Mouse (Mus musculus) retina, adult 2 months (tissue): ENCODE measurements around the gene Zcchc14.
"Not testable (repeated sequence)": the region's sequence is repeated elsewhere in the genome, so short reads cannot be mapped to it uniquely, and the experiment has no call there.

Experiments
- DNase-seq: peaks from one replicate; pipeline ENCODE4 v3.0.0-alpha.2; 2012; ENCODE audit warnings: low read depth, low spot score

Zcchc14 gene

GRCm38 (mm10) chr8:121623043-121623442, 29.7 kb downstream of the Zcchc14 start:
- DNase-seq = no peak

DNA sequence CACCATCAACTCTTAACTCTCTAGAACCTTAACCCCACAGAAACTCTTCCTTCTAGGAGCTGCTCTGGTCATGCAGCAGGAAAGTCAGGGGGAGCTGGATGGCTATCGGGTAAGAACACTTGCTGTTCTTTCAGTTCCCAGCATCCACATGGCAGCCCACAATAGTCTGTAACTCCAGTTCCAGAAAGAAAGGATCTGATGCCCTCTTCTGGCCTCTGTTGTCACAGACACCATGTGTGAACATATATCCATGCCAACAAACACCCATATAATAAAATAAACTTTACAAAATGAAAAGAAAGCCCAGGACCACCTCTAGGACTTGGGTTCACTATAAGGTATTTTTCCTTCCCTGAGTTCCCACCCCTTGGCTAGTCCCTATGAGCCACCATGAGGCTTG, 30.8 kb downstream of the Zcchc14 start:
- DNase-seq = no peak

DNA sequence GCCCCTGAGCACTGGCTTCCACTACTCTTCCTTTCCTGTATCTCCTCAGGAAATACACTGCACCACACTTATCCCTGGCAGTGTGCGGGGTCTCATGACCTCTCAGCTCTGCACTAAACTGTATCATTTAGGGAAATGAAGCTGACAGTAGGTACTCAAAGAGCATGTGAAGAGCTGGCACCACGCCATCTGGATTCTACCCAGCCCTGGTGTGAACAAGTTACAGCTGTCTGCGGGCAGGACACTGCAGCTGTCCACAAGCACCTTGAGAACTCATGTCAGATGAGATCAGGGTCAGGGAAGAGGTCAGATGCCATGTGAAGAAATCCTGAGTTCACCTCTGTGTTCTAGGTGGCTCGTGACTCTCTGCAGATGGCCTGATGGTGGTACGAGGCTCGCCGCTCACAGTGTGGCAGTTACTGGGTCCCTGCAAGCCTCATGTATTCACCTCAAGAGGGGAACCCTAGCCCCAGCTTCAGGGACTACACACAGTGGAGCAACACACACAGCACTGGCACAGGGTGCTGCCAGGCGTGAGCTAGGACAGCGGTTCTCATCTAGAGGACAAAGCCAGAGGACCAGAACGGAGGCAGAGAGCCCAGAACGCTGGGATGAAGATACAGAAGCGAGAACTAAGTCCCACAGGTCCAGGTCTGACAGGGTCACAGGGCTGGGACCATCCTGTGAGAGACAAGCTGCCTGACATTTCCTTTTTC, 31.7 kb downstream of the Zcchc14 start:
- no peak for DNase-seq

DNA sequence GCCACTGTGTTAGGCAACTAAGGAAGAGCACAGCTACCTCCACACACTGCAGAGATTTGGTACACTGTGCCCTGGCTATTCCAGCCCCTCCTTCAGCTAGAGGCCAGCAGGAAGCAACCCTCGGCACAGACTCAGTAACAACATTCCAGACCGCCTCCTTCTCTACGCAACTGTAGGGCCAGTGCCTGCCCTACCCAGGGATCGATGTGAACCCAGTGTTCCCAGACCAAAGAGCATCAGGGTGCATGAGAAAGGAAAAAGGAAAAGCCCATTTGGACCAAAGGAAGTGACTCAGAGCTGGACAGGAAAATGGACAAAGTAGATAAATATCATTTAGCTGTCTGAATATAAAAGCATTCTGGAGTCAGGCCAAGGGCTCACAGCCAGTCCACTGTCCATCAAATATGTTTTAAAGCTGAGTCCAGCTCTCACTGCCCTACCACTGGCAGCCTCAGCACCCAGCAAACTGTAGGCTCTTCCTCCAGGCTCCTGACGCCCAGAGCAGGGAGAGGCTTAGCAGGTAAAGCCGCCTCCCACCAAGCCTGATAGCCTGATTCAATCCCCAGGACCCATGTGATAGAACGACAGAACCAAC, 33.2 kb downstream of the Zcchc14 start:
- DNase-seq = no peak

GRCm38 (mm10) chr8:121613419-121613818, 39.3 kb downstream of the Zcchc14 start:
- DNase-seq = no peak

DNA sequence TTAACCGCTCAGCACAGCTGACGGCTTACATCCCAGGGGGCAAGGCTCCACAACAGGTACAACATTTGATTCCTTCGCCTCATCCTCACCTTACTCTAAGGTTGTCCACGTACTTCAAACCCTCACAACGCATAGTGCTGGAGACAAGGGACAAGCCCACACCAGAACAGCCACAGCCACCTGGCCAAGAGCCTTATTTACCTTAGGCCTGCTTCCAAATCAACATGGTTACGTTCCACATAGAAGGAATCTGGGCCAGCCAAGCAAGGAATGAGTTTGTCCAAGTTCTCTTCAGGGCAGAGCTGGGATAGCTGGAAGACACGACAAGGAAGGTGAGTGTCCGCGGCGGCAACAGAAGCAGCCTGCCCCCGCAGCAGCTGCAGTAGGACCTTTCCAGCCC, 42.8 kb downstream of the Zcchc14 start:
- DNase-seq = no peak

DNA sequence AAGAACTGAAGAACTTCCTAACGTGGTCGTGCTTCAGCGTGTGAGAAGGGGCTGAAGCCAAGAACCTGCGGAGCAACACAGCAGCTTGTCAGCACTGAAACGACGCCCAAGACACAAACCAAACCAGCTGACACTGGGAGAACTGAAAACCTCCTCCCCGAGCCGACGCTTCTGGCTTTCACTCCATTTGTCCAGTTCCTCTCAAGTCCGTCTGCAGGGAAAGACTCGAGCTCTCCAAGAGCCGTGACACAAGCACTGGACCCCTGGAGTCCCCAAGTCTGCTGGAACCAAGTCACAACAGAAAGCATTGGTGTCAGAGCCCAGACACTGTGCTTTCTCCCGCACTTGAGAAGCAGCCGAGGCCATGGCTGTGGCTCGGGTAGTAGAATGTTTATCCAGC, 43.5 kb downstream of the Zcchc14 start:
- DNase-seq = no peak

DNA sequence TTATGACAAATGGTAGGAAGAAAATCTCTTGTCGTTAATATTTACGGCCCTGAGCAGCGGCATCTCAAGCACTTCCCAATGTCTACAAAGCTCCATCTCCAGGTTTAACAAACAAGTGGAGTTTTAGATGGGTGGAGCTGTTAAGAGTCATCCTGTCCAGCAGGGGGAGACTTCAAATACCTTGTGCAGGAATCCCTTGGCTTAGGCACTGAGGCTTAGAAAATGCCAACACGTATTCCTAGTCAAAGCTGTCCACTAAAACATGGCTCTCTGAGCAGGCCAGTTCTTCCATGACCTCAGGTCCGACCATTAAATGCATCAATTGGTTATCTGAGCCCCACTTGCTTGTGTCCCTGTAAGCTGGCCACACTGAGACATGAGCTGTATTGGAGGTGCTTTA, 45.0 kb downstream of the Zcchc14 start:
- no peak for DNase-seq

GRCm38 (mm10) chr8:121603801-121604200, 48.9 kb downstream of the Zcchc14 start:
- DNase-seq = no peak

GRCm38 (mm10) chr8:121602860-121603259, 49.8 kb downstream of the Zcchc14 start:
- DNase-seq = no peak

DNA sequence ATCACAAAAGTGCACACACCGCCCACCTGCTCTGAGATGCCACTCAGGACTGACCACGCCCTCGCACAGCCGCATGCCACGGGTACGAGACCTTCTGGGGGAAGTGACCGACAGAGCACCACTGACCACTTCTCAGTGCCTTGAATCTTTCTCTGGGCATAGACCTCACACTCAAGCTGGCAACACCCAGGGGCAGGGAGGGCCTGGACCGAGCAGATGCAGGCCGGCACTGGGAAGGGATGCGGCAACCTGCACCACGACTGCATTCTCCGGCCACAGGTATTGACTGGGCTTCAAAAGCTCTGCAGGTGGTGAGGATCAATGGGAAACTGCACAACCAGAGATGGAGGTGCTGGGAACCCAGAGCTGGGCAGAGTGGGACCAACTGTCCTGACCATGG, 50.3 kb downstream of the Zcchc14 start:
- no peak for DNase-seq

DNA sequence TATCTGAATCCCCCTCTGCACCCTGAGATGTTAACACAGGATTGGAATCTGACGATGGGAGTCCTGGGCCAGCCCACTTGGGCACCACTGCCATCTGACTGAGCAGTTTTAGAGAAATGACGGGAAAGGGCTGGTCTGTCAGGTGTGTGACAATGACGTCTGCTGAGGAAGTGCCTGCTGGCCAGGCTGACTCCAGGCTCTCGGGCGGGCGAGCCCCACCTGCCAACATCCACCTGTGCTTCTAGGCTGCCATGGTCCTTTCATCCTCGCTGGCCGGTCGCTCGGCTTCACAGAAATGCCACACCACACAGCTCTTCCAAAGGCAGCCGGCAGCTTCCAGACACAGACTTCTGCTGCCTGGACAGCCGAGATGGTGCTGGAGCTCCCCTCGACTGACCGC, 52.9 kb downstream of the Zcchc14 start:
- DNase-seq = no peak

GRCm38 (mm10) chr8:121598892-121599291, 53.8 kb downstream of the Zcchc14 start:
- no peak for DNase-seq

DNA sequence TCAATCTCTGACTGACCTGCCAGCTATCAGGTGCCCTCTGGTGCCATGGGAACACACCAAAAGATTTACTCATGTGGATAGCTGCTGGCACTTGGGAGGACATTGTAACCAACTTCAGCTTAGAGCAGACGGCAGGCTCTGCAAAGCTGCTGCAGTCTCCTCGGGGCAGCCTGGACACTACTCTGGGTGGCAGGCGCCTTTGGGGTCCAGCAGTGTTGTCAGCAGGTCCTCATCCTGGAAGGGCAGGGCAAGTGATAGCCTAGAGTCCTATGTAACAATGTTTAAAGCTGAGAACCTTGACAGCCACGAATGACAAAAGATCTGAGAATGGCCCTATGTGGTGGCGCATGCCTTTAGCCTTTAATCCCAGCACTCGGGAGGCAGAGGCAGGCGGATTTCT, 54.5 kb downstream of the Zcchc14 start:
- no peak for DNase-seq

GRCm38 (mm10) chr8:121597492-121597891, 55.2 kb downstream of the Zcchc14 start:
- DNase-seq = not testable (repeated sequence)

DNA sequence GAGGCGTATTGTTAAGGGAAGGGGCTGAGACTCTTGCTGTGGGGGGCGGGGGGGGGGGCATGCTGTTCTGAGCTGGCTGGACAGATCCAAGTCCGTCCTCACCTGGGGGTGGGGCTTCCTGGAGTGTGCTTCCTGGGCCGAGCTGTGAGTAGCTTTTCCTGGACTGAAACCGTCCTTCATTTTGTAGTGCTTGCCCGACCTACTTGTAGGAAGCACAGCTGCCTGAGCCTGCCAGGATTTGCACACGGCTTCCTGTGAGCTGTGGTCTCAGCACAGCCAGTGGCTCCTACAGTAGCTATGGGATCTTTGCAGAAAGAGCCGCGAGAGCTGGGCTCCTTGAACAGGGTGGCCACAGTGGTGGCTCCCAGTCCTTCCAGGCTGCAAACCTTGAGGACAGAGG, 58.7 kb downstream of the Zcchc14 start:
- DNase-seq = no peak

GRCm38 (mm10) chr8:121593293-121593692, 59.4 kb downstream of the Zcchc14 start:
- DNase-seq = no peak

DNA sequence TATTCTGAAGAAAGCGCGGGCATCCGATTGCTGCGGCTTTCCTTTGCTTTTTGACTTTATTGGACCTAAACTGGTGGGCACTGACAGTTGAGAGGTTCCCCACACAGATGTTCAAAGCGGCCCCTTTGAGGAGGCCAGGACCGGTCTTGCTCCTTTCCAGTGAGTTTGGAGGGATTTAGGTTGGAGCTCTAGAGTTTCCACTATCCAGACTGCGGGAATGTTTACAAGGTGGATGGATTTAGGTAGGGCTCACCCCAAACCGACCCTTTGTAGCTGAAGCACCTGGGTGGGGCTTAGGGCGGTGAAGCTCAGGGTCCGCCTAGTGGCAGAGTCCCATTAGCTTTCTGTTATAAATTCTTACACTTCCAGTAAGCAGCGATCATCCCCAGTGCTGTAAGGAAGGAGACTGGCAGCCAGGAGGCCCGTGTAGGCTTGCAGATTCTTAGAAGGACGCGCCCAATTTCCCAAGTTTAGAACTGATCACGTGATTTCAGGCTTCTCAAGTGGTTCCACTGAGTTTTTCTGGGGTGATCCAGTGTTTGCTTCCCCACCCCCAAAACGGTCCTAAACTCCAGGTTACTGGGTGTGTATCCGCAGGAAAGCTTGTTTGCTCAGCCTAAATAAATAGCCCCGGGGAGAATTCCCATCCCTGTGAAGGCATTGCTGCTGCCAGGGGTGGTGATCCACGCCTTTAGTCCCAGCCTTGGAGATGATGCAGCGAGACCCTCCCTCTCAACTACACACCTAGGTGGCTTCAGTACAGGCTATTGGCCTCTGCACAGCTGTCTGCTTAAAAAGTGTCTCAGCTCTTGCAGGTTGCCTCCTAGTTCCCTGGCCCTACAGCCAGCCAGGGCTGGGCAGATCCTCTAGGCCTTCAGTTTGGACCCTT, 61.3 kb downstream of the Zcchc14 start:
- no peak for DNase-seq

DNA sequence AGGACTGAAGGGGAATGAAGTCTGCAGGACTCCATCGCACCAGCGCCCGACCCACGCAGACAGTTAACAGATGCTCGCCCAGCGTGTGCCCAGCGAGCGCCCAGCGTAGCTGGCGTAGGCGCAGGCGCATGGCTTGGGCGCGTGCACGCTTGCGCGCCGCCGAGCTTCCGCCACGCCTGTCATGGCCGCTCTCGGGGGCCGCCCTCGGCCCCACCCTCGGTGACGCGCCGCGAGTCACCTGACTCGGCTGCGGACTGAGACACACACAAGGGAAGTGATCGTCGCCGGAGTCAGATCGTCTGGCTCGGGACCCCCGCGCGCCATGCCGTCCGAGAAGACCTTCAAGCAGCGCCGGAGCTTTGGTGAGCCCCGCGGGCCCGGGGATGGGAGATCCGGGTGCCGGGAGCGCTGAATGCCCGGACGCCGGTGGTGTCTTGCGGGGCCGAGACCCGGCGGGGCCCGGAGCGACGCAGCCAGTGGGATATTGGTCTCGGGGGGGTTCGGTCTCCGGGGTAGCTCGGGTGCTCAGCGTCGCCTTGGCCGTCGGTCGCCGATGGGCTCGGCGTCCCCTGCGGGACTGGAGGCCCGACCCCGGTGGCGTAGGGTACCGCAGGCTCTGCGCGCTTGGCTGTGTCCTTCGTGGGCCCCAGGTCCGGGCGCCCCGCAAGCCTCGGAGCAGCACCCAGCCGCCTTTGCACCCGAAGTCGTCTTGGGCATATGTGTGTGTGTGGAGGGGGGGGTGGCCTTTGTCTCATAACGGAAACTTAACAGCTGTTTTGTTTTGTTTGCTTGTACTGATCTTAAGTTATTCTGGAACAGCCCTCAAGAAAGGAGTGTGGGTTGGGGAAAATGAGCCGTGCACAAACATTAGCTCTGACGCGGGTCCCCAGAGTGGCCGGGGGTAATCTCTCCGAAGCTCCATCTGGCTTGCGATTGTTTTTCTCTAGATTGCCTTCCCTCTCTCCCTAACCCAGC, 62.2 kb downstream of the Zcchc14 start, which contains the start of gene Map1lc3b:
Map1lc3b (plus strand) TSS at position 159 of the 975 bp plus-strand sequence.
- DNase-seq = peak; percentile 89

GRCm38 (mm10) chr8:121589205-121589726, 63.4 kb downstream of the Zcchc14 start:
- no peak for DNase-seq

- no peak for DNase-seq
Observed at GRCm38 (mm10) chr8:121588750-121589149, 64.0 kb downstream of the Zcchc14 start.
